Mouse (Mus musculus) kidney, embryonic 16.5 days (tissue): Measurements from ENCODE around the gene A26c2. TPM values are rescaled to one million over a fixed set of nuclear protein-coding genes. Genes with fewer than 3 reads are reported as not detected.

ENCODE experiments used
- ATAC-seq: fragments of 200-750 bp; cut with Nextera tagmentation; 2 replicates; pipeline ENCODE4 v1.8.0; 2017; ENCODE audit warnings: moderate TSS enrichment; ENCODE audit not compliant: low FRiP score, low TSS enrichment
- H3K27ac ChIP-seq: fragments of 300-500 bp; sonication (generic); 2 replicates; pipeline ENCODE4 v1.5.1; 2014; ENCODE audit warnings: low read length
- H3K27me3 ChIP-seq: fragments of 300-500 bp; sonication (generic); 2 replicates; pipeline ENCODE4 v1.6.1; 2014; ENCODE audit warnings: low read length, control low read depth, mixed read lengths; ENCODE audit not compliant: insufficient read depth
- H3K36me3 ChIP-seq: fragments of 300-500 bp; sonication (generic); 2 replicates; pipeline ENCODE4 v1.6.1; 2014; ENCODE audit warnings: low read length, control low read depth, mixed read lengths; ENCODE audit not compliant: insufficient read depth
- H3K4me1 ChIP-seq: fragments of 300-500 bp; sonication (generic); 2 replicates; pipeline ENCODE4 v1.6.1; 2014; ENCODE audit warnings: low read length, control low read depth, mixed read lengths; ENCODE audit not compliant: insufficient read depth
- H3K4me2 ChIP-seq: fragments of 300-500 bp; sonication (generic); replicated peaks from 2 replicates; pipeline ENCODE4 v1.6.1; 2014; ENCODE audit warnings: low read depth, low read length
- H3K4me3 ChIP-seq: fragments of 300-500 bp; sonication (generic); 2 replicates; pipeline ENCODE4 v1.5.1; 2014; ENCODE audit warnings: mild to moderate bottlenecking, low read length
- H3K9ac ChIP-seq: fragments of 300-500 bp; sonication (generic); replicated peaks from 2 replicates; pipeline ENCODE4 v1.6.1; 2014; ENCODE audit warnings: low read length
- H3K9me3 ChIP-seq: fragments of 300-500 bp; sonication (generic); 2 replicates; pipeline ENCODE4 v1.6.1; 2016; ENCODE audit warnings: low read length, control low read depth
- WGBS: fragments of 180-500 bp; shearing (Covaris S2); extraction: QIAGEN DNeasy Blood & Tissue Kit; methylation state at CpG from one replicate; pipeline ENCODE4 v1.1.7; 2014; 5-methylcytosine and 5-hydroxymethylcytosine counted together
- polyA plus RNA-seq: library from polyadenylated mRNA; unstranded; fragments of >200 nt; fragmentation: Nextera tagmentation; extraction: Ambion mirVana; gene quantifications from 2 replicates; pipeline ENCODE4 v1.2.1, GENCODE M21; 2015

A26c2 gene
- polyA plus RNA-seq: not detected in 2 replicates

DNA sequence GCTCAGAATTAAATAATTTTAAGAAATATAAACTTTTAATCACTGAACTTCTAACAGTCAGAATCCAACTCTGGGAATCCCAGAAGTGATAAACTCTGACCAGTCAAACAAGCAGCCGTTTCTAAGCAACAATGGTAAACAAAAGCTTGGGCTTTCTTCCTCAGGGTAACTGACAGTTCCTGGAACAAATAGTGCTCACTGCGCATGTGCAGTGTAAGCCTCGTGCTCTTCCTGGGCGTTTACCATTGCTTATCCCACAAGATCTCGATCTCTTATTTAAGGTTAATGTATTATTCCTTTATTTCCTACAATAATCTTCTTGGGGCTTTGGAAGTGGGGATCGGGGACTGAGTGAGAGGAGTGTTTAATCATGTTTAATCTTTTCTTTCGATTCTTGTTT lies at the start of gene A26c2:
A26c2 (minus strand) TSS at position 101 of the 400 bp plus-strand sequence.
- Histone ChIP-seq H3K4me1 (no peaks in the 10 kb centered on the region), H3K4me3 (no peak within 1 kb of the TSS), H3K9ac (no peak within 1 kb of the TSS), H3K27ac (no peak within 1 kb of the TSS), H3K9me3 (peaks cover 5% of the 10 kb centered on the region; the same call in 1 of the 2 replicates), H3K4me2 (no peak within 1 kb of the TSS), H3K27me3 (no peaks in the 10 kb centered on the region), H3K36me3 (no peaks in the 10 kb centered on the region)
- WGBS: 76% methylated on average over 7 of the region's 7 CpGs
- ATAC-seq: no peak

DNA sequence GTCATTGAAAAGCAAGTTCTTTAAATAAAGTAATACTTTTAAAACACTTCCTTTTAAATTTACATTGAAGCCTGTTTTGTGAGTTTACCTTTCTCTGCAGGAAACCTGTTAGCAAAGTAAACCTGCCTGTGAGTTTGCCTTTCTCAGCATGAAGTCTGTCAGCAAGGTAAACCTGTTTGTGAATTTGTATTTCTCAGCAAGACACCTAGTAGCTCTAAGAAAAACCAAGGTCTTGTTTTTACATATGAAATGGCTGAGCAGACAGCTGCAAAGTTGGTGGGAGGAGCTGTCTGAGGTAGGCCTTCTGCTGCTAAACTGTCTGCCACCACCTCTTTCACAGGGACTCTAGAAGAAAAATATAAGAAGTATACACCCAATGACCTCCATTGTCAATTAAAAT lies 28.0 kb upstream of the A26c2 start:
- H3K36me3 ChIP-seq: no peaks in the 10 kb centered on the region
- H3K4me2 ChIP-seq: no peak overlapping the region
- peaks cover 4% of the 10 kb centered on the region; the same call in 1 of the 2 replicates for H3K9me3 ChIP-seq
- no peak overlapping the region for H3K4me3 ChIP-seq
- no peak overlapping the region for H3K27ac ChIP-seq
- H3K4me1 ChIP-seq: no peaks in the 10 kb centered on the region
- H3K9ac ChIP-seq: no peak overlapping the region
- no peak for ATAC-seq
- no peaks in the 10 kb centered on the region for H3K27me3 ChIP-seq
